Mouse (Mus musculus) myocyte (in vitro differentiated cells): ENCODE measurements at regions not wholly inside any gene's neighbourhood (a gene's known extent, or its start where the extent isn't known, plus 50 kb on each side); places are given as distances from the start of the nearest gene placed in this dataset.

Experiments used
- CEBPB ChIP-seq: IDR thresholded peaks from 2 replicates; pipeline ENCODE4 v1.6.1; 2011; ENCODE audit warnings: mild to moderate bottlenecking, moderate library complexity; ENCODE audit not compliant: poor library complexity, insufficient read depth, severe bottlenecking
- E2F4 ChIP-seq: IDR thresholded peaks from one replicate; pipeline ENCODE4 v1.6.1; 2011; ENCODE audit warnings: mild to moderate bottlenecking, control low read depth, moderate library complexity; ENCODE audit not compliant: insufficient read depth
- MAX ChIP-seq: IDR thresholded peaks from one replicate; pipeline ENCODE4 v1.6.1; 2011; ENCODE audit warnings: low read depth, mild to moderate bottlenecking, control low read depth
- MYOD1 ChIP-seq, 3 experiments: IDR thresholded peaks; one replicate each; pipeline ENCODE4 v1.6.1; 2011; ENCODE audit warnings: control low read depth in 2 of 3, low read depth in 2 of 3, mild to moderate bottlenecking in 2 of 3, moderate library complexity in 1 of 3; ENCODE audit not compliant: insufficient read length in 2 of 3, control insufficient read depth in 1 of 3
- MYOG ChIP-seq, 3 experiments: IDR thresholded peaks; one replicate each; pipeline ENCODE4 v1.6.1; 2011; ENCODE audit warnings: control low read depth in 2 of 3, low read depth in 2 of 3, mild to moderate bottlenecking in 2 of 3; ENCODE audit not compliant: insufficient read length in 2 of 3, control insufficient read depth in 1 of 3, insufficient read depth in 1 of 3
- POLR2A ChIP-seq: IDR thresholded peaks from one replicate; pipeline ENCODE4 v1.6.1; 2011; ENCODE audit warnings: low read depth, mild to moderate bottlenecking, control low read depth, moderate library complexity; ENCODE audit not compliant: insufficient read length
- POLR2AphosphoS2 ChIP-seq: IDR thresholded peaks from one replicate; pipeline ENCODE4 v1.6.1; 2011; ENCODE audit warnings: low read depth, control low read depth; ENCODE audit not compliant: insufficient read length
- REST ChIP-seq: IDR thresholded peaks from one replicate; pipeline ENCODE4 v1.6.1; 2011; ENCODE audit warnings: mild to moderate bottlenecking, control low read depth, moderate library complexity; ENCODE audit not compliant: insufficient read depth, insufficient read length
- TCF12 ChIP-seq: IDR thresholded peaks from one replicate; pipeline ENCODE4 v1.6.1; 2011; ENCODE audit warnings: mild to moderate bottlenecking, control low read depth; ENCODE audit not compliant: poor library complexity, insufficient read depth, severe bottlenecking
- USF1 ChIP-seq: IDR thresholded peaks from one replicate; pipeline ENCODE4 v1.6.1; 2011; ENCODE audit warnings: low read depth, mild to moderate bottlenecking, control low read depth, moderate library complexity

GRCm38 (mm10) chr1:141102546-141102945 lies 856.6 kb downstream of the Kcnt2 start:
- TF ChIP-seq POLR2A, result no peak
- no peak for TF ChIP-seq TCF12
- no peak for TF ChIP-seq CEBPB
- TF ChIP-seq E2F4, result no peak
- no peak for TF ChIP-seq REST
- no peak for TF ChIP-seq MYOD1 (IDR thresholded peaks at IDR 0.05; ENCODE audit: control insufficient read depth in 1 of 3, insufficient read length in 2 of 3, low read depth in 2 of 3)
- no peak for TF ChIP-seq MAX
- TF ChIP-seq USF1, result no peak
- no peak for TF ChIP-seq POLR2AphosphoS2
- no peak for TF ChIP-seq MYOG (IDR thresholded peaks at IDR 0.05; ENCODE audit: control insufficient read depth in 1 of 3, insufficient read depth in 1 of 3, insufficient read length in 2 of 3, low read depth in 2 of 3)
